ENCODE assay signal across 8 mouse cellular contexts in genomic region chr12:55438611-55439137, GRCm38 (mm10). TPM values are rescaled to one million over a fixed set of nuclear protein-coding genes. Genes with fewer than 3 reads are reported as not detected.
DNase-seq lines count a peak whose midpoint lies in the region; ATAC-seq and TF ChIP-seq lines count a peak whose summit lies in the region.

No protein-coding gene starts in this region.

- H3K27ac ChIP-seq in lung, embryonic 14.5 days (ENCODE audit: low read depth): peak overlapping the region; percentile 0; the same call in 1 of the 2 replicates
- peak overlapping the region; percentile 87 for H3K27ac ChIP-seq in embryonic facial prominence, embryonic 15.5 days (replicated peaks)
- H3K27ac ChIP-seq in limb, embryonic 11.5 days (replicated peaks; ENCODE audit: low read depth, low read length): peak overlapping the region; percentile 77
- H3K27ac ChIP-seq in stomach, embryonic 15.5 days: peak overlapping the region; percentile 57

- no peak overlapping the region for H3K4me3 ChIP-seq in lung, embryonic 14.5 days (ENCODE audit: low read depth, low read length)
- 0 out of 2 replicates have a peak overlapping the region, but pooled peaks have one; percentile 10 for H3K4me3 ChIP-seq in embryonic facial prominence, embryonic 15.5 days (replicated peaks)
- H3K4me3 ChIP-seq in limb, embryonic 11.5 days (ENCODE audit: low read depth, low read length): no peak overlapping the region
- no peak overlapping the region for H3K4me3 ChIP-seq in stomach, embryonic 15.5 days (replicated peaks)

- no peak for TF ChIP-seq CTCF in lung, embryonic 14.5 days (IDR thresholded peaks at IDR 0.05; ENCODE audit: low read depth)

- H3K9ac ChIP-seq in lung, embryonic 14.5 days: no peak overlapping the region
- H3K9ac ChIP-seq in embryonic facial prominence, embryonic 15.5 days: no peak overlapping the region
- H3K9ac ChIP-seq in limb, embryonic 11.5 days (ENCODE audit: low read length): peak overlapping the region; percentile 41; the same call in 1 of the 2 replicates
- H3K9ac ChIP-seq in stomach, embryonic 15.5 days: no peak overlapping the region

- H3K27me3 ChIP-seq in lung, embryonic 14.5 days (ENCODE audit: insufficient read depth, low read length): no peaks in the 10 kb centered on the region
- H3K27me3 ChIP-seq in embryonic facial prominence, embryonic 15.5 days: no peaks in the 10 kb centered on the region
- H3K27me3 ChIP-seq in limb, embryonic 11.5 days (ENCODE audit: control insufficient read depth, insufficient read depth, low read length): no peaks in the 10 kb centered on the region
- H3K27me3 ChIP-seq in stomach, embryonic 15.5 days (replicated peaks): no peaks in the 10 kb centered on the region

- 15% methylated on average over 11 of the region's 11 CpGs for WGBS in lung, embryonic 14.5 days
- WGBS in embryonic facial prominence, embryonic 15.5 days: 3% methylated on average over 11 of the region's 11 CpGs
- 9% methylated on average over 11 of the region's 11 CpGs for WGBS in limb, embryonic 11.5 days
- 22% methylated on average over 11 of the region's 11 CpGs for WGBS in stomach, embryonic 15.5 days

- peak overlapping the region; percentile 14 for H3K4me2 ChIP-seq in lung, embryonic 14.5 days
- H3K4me2 ChIP-seq in embryonic facial prominence, embryonic 15.5 days (replicated peaks): peak overlapping the region; percentile 37
- peak overlapping the region; percentile 37 for H3K4me2 ChIP-seq in limb, embryonic 11.5 days (ENCODE audit: low read depth, severe bottlenecking)
- H3K4me2 ChIP-seq in stomach, embryonic 15.5 days: peak overlapping the region; percentile 29

- H3K36me3 ChIP-seq in lung, embryonic 14.5 days (ENCODE audit: insufficient read depth): no peaks in the 10 kb centered on the region
- no peaks in the 10 kb centered on the region for H3K36me3 ChIP-seq in embryonic facial prominence, embryonic 15.5 days
- no peaks in the 10 kb centered on the region for H3K36me3 ChIP-seq in limb, embryonic 11.5 days (ENCODE audit: control insufficient read depth, insufficient read depth, low read length)
- H3K36me3 ChIP-seq in stomach, embryonic 15.5 days: no peaks in the 10 kb centered on the region

- peak; percentile 38 for DNase-seq in lung, embryonic 14.5 days
- DNase-seq in lung, adult 18-20 months: no peak
- DNase-seq in limb, embryonic 11.5 days (ENCODE audit: low spot score): peak; percentile 55
- DNase-seq in adrenal gland, postnatal 4 days (ENCODE audit: low spot score in 2 of 2): no peak
- no peak for DNase-seq in gastrocnemius, postnatal 10 days
- DNase-seq in lung, postnatal 36 days: no peak

- ATAC-seq in lung, embryonic 14.5 days (ENCODE audit: insufficient read depth): peak; percentile 4
- ATAC-seq in embryonic facial prominence, embryonic 15.5 days (ENCODE audit: insufficient number of reproducible peaks, low FRiP score, low TSS enrichment, low read depth): no peak
- peak; percentile 70 for ATAC-seq in limb, embryonic 11.5 days (ENCODE audit: insufficient number of reproducible peaks, low FRiP score, low TSS enrichment, low read depth)
- no peak for ATAC-seq in stomach, embryonic 15.5 days (ENCODE audit: insufficient read depth, low FRiP score, low read depth)

- peaks cover 23% of the 10 kb centered on the region for H3K4me1 ChIP-seq in lung, embryonic 14.5 days (ENCODE audit: insufficient read depth)
- peaks cover 50% of the 10 kb centered on the region for H3K4me1 ChIP-seq in embryonic facial prominence, embryonic 15.5 days
- H3K4me1 ChIP-seq in limb, embryonic 11.5 days (ENCODE audit: control insufficient read depth, insufficient read depth, low read length): peaks cover 7% of the 10 kb centered on the region; the same call in 1 of the 2 replicates
- peaks cover 39% of the 10 kb centered on the region for H3K4me1 ChIP-seq in stomach, embryonic 15.5 days

- no peaks in the 10 kb centered on the region for H3K9me3 ChIP-seq in lung, embryonic 14.5 days (ENCODE audit: low read depth, low read length)
- no peaks in the 10 kb centered on the region for H3K9me3 ChIP-seq in embryonic facial prominence, embryonic 15.5 days (replicated peaks)
- no peaks in the 10 kb centered on the region for H3K9me3 ChIP-seq in limb, embryonic 11.5 days (ENCODE audit: control insufficient read depth, low read length)
- H3K9me3 ChIP-seq in stomach, embryonic 15.5 days: no peaks in the 10 kb centered on the region

RNA-seq across cellular contexts. Expression of gene Nfkbia, which starts 53.8 kb away (rescaled TPM):
- polyA plus RNA-seq in lung, embryonic 14.5 days (2014; fragmentation: Nextera tagmentation; extraction: Ambion mirVana): 81.0 and 93.6 TPM in 2 replicates
- polyA plus RNA-seq in embryonic facial prominence, embryonic 15.5 days (2015; fragmentation: Nextera tagmentation; extraction: Ambion mirVana): 144 and 152 TPM in 2 replicates
- polyA plus RNA-seq in limb, embryonic 11.5 days (2014; fragmentation: Nextera tagmentation; extraction: Ambion mirVana): 65.1 and 70.4 TPM in 2 replicates
- 78.4 and 81.8 TPM in 2 replicates for polyA plus RNA-seq in stomach, embryonic 15.5 days (2015; fragmentation: Nextera tagmentation; extraction: Ambion mirVana)
- total RNA-seq in adrenal gland, postnatal 4 days (2021): 100 to 1,000 TPM; 108 to 131 TPM
- 10 to 100 TPM; 24.8 to 38.1 TPM for total RNA-seq in gastrocnemius, postnatal 10 days (2021)

RNA-seq across cellular contexts. Expression of gene Psma6, which starts 54.7 kb away (rescaled TPM):
- 423 and 432 TPM in 2 replicates for polyA plus RNA-seq in lung, embryonic 14.5 days (2014; fragmentation: Nextera tagmentation; extraction: Ambion mirVana)
- polyA plus RNA-seq in embryonic facial prominence, embryonic 15.5 days (2015; fragmentation: Nextera tagmentation; extraction: Ambion mirVana): 379 and 380 TPM in 2 replicates
- polyA plus RNA-seq in limb, embryonic 11.5 days (2014; fragmentation: Nextera tagmentation; extraction: Ambion mirVana): 478 and 499 TPM in 2 replicates
- polyA plus RNA-seq in stomach, embryonic 15.5 days (2015; fragmentation: Nextera tagmentation; extraction: Ambion mirVana): 392 and 406 TPM in 2 replicates
- 100 to 1,000 TPM; 234 to 258 TPM for total RNA-seq in adrenal gland, postnatal 4 days (2021)
- 100 to 1,000 TPM; 213 to 225 TPM for total RNA-seq in gastrocnemius, postnatal 10 days (2021)

Comparison
In these comparisons a context has a peak if more than half of its experiments do, and no peak if none do; other contexts are left out.
1. DNase-seq: peak in lung, embryonic 14.5 days (single experiment) and limb, embryonic 11.5 days (single experiment); none in lung, adult 18-20 months (0 of 2), adrenal gland, postnatal 4 days (0 of 2), gastrocnemius, postnatal 10 days (single experiment) and lung, postnatal 36 days (single experiment).
2. ATAC-seq: peak in lung, embryonic 14.5 days (single experiment) and limb, embryonic 11.5 days (single experiment); none in embryonic facial prominence, embryonic 15.5 days (single experiment) and stomach, embryonic 15.5 days (single experiment).
3. H3K27ac ChIP-seq: peak in every context shown above with its lines; median percentile 87 in embryonic facial prominence, embryonic 15.5 days; 77 in limb, embryonic 11.5 days; 57 in stomach, embryonic 15.5 days; 0 in lung, embryonic 14.5 days.
4. Peak in every context shown above with its lines, with median percentiles within 50 percentile points of each other: H3K4me2 ChIP-seq.